Mouse (Mus musculus) stomach, embryonic 16.5 days (tissue): ENCODE data around the gene Trdmt1. TPM values are rescaled to one million over a fixed set of nuclear protein-coding genes. Genes with fewer than 3 reads are reported as not detected.
A peak's percentile ranks its signal among the peaks of the same experiment; 100 is the strongest.

Experiments used
- ATAC-seq: fragments of 200-750 bp; cut with Nextera tagmentation; 2 replicates; pipeline ENCODE4 v1.8.0; 2017; ENCODE audit warnings: moderate number of reproducible peaks, moderate TSS enrichment; ENCODE audit not compliant: insufficient read depth, low FRiP score
- H3K27ac ChIP-seq: fragments of 300-500 bp; sonication (generic); 2 replicates; pipeline ENCODE4 v1.5.1; 2014; ENCODE audit warnings: low read length
- H3K27me3 ChIP-seq: fragments of 300-500 bp; sonication (generic); 2 replicates; pipeline ENCODE4 v1.6.1; 2014; ENCODE audit warnings: low read length, control low read depth, mixed read lengths; ENCODE audit not compliant: control insufficient read depth, insufficient read depth
- H3K36me3 ChIP-seq: fragments of 300-500 bp; sonication (generic); 2 replicates; pipeline ENCODE4 v1.6.1; 2014; ENCODE audit warnings: low read length; ENCODE audit not compliant: control insufficient read depth, insufficient read depth
- H3K4me1 ChIP-seq: fragments of 300-500 bp; sonication (generic); 2 replicates; pipeline ENCODE4 v1.6.1; 2014; ENCODE audit warnings: low read length, control low read depth, mixed read lengths; ENCODE audit not compliant: control insufficient read depth, insufficient read depth
- H3K4me2 ChIP-seq: fragments of 300-500 bp; sonication (generic); 2 replicates; pipeline ENCODE4 v1.6.1; 2014; ENCODE audit warnings: low read depth, low read length, mixed read lengths
- H3K4me3 ChIP-seq: fragments of 300-500 bp; sonication (generic); replicated peaks from 2 replicates; pipeline ENCODE4 v1.5.1; 2014; ENCODE audit warnings: mild to moderate bottlenecking, low read length
- H3K9ac ChIP-seq: fragments of 300-500 bp; sonication (generic); 2 replicates; pipeline ENCODE4 v1.6.1; 2014; ENCODE audit warnings: low read length
- H3K9me3 ChIP-seq: fragments of 300-500 bp; sonication (generic); replicated peaks from 2 replicates; pipeline ENCODE4 v1.6.1; 2016; ENCODE audit warnings: low read length, control low read depth; ENCODE audit not compliant: control insufficient read depth
- WGBS: fragments of 180-500 bp; shearing (Covaris S2); extraction: QIAGEN DNeasy Blood & Tissue Kit; methylation state at CpG from one replicate; pipeline ENCODE4 v1.1.7; 2014; 5-methylcytosine and 5-hydroxymethylcytosine counted together
- polyA plus RNA-seq: library from polyadenylated mRNA; unstranded; fragments of >200 nt; fragmentation: Nextera tagmentation; extraction: Ambion mirVana; gene quantifications from 2 replicates; pipeline ENCODE4 v1.2.1, GENCODE M21; 2015

Gene Trdmt1
- polyA plus RNA-seq, 1 experiment from 2014 or later, result 8.0 TPM

DNA sequence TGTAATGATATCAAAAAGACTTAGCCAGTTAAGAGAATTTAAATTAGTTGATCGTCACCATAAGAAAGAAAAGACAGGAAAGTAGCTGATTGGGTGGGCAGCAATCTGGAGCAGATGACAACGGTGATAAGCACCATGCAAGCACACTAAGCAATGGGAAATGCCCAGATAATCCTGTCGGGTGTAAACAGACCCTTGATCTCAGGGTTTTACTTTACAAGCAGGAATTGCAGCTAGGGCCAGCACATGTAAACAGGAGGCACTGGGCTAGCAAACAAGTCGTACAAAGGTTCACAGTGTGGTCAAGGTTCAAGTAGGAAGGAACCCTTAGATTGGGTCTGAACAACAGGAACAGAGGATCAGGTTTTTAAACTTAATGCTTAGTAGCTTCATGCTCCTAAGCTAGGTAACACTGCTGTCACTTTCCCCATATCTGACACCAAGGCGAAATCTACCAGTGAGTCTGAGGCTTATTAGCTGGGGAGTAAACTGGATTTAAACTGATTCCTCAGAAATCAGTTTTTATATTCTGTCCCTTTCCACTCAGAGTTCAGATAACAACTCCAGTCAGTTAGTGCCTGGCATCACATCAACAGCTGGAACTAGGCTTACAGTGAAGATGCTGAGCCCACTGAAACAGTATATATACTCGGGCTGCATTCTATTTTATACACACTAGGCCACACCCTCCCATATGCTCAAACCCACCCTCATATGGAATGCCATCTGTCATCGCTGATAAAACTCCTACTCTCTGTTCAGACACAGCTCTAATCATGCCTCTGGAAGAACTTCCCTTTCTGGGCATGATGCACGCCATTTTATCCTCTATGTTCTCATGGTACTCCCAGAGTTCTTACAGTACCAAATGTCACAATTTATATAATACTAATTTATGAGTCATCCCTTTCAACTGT is 20.7 kb downstream of the Trdmt1 start:
- no peak overlapping the region for H3K4me3 ChIP-seq
- H3K27ac ChIP-seq, result no peak overlapping the region
- no peaks in the 10 kb centered on the region for H3K9me3 ChIP-seq
- no peak overlapping the region for H3K9ac ChIP-seq
- no peak overlapping the region for H3K4me2 ChIP-seq
- no peaks in the 10 kb centered on the region for H3K27me3 ChIP-seq
- 0 out of 2 replicates have a peak, but pooled peaks have one; percentile 56 for ATAC-seq
- H3K4me1 ChIP-seq, result 0 out of 2 replicates have a peak, but pooled peaks cover 4% of the 10 kb centered on the region
- WGBS, result 42% methylated on average over 8 of the region's 8 CpGs
- H3K36me3 ChIP-seq, result no peaks in the 10 kb centered on the region

DNA sequence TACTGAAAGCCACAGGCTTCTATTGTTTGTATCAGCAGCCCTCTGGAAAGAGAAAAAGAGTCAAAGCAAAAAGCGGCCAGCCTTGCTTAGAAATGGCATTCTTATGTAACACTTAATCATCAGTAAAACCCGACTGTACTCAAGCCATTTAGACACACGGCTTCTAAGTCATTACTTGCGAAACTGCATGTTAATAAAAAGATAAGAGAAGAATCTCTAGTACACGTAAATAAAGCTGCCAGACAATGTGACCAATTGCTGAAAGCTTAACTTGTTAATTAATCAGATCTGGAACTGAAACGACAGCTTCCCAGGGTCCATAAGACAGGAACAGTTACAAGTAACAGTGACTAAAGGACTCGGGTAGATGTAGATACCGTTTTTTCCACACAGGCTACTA is 22.4 kb downstream of the Trdmt1 start:
- H3K27me3 ChIP-seq, result no peaks in the 10 kb centered on the region
- no peak overlapping the region for H3K9ac ChIP-seq
- no peaks in the 10 kb centered on the region for H3K36me3 ChIP-seq
- ATAC-seq, result no peak
- 25% methylated on average over 8 of the region's 8 CpGs for WGBS
- no peaks in the 10 kb centered on the region for H3K9me3 ChIP-seq
- 0 out of 2 replicates have a peak, but pooled peaks cover 4% of the 10 kb centered on the region for H3K4me1 ChIP-seq
- no peak overlapping the region for H3K27ac ChIP-seq
- H3K4me2 ChIP-seq, result no peak overlapping the region
- H3K4me3 ChIP-seq, result no peak overlapping the region

DNA sequence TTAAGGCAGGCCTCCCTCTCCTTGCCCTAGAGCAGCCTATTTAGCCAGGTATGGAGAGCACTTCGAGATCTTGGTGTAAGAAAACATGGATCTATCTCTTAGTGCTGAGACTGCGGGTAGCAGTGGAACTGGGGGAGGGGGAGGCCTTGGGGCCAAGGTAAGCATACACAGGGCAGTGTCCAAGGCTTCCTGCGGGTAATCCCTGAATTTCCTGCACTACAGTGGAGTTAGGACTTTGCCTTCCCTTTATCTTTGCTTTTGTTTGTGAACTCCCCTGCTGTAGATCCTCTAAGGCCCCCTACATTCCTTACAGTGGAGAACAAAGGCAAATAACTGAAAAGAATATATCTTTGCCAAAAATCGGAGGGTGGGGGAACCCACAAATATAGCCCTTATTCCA is 29.5 kb downstream of the Trdmt1 start:
- Histone ChIP-seq H3K27me3 (no peaks in the 10 kb centered on the region), H3K9me3 (no peaks in the 10 kb centered on the region), H3K4me2 (no peak overlapping the region), H3K9ac (no peak overlapping the region), H3K27ac (no peak overlapping the region), H3K4me1 (no peaks in the 10 kb centered on the region), H3K36me3 (no peaks in the 10 kb centered on the region), H3K4me3 (no peak overlapping the region)
- 60% methylated on average over 4 of the region's 4 CpGs for WGBS
- ATAC-seq, result no peak

DNA sequence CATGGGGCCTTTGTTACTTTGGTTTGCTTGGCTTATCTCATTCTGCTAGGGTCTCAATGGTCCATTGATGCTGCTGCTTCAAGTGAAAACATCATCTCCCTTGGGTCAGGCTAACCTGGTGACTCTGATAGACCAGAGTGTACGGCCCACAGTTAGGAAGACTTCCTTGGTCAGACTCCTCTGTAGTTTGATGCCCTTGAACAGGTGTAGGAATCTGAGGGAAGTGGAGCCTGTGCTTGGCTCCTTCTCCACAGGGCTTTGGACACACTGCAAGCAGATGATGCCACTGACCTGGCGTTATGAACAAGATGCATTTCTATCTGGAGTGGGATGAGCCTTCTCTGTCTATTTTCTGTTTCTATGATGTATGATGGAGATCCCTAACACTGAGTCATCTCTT is 41.8 kb downstream of the Trdmt1 start:
- Histone ChIP-seq H3K27me3 (no peaks in the 10 kb centered on the region), H3K4me1 (no peaks in the 10 kb centered on the region), H3K9me3 (no peaks in the 10 kb centered on the region), H3K4me3 (no peak overlapping the region), H3K36me3 (no peaks in the 10 kb centered on the region), H3K27ac (no peak overlapping the region), H3K4me2 (no peak overlapping the region), H3K9ac (no peak overlapping the region)
- 89% methylated on average over 2 of the region's 2 CpGs for WGBS
- ATAC-seq, result no peak

DNA sequence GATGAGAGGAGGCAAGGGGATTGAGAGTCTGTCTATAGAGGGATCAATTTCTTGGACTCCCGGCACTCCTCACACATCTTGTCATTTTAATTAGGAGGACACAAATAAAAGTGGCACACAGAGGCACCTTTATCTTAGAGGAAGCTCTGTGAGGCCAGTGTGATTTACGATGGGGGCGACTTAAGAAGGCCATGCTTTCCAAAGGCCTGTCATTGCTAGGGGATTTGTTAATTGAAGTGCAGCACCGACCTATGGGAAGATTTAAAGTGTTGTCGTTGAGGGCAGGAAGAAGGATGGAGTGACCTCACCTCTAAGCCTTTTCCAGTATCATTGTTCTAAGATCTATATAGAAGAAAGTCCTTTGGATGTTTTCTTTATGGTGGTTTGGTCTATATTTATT is 42.9 kb downstream of the Trdmt1 start:
- H3K4me3 ChIP-seq, result no peak overlapping the region
- no peak overlapping the region for H3K27ac ChIP-seq
- H3K4me2 ChIP-seq, result no peak overlapping the region
- no peaks in the 10 kb centered on the region for H3K9me3 ChIP-seq
- ATAC-seq, result no peak
- no peaks in the 10 kb centered on the region for H3K4me1 ChIP-seq
- H3K27me3 ChIP-seq, result no peaks in the 10 kb centered on the region
- H3K36me3 ChIP-seq, result no peaks in the 10 kb centered on the region
- H3K9ac ChIP-seq, result no peak overlapping the region
- WGBS, result 30% methylated on average over 5 of the region's 5 CpGs

DNA sequence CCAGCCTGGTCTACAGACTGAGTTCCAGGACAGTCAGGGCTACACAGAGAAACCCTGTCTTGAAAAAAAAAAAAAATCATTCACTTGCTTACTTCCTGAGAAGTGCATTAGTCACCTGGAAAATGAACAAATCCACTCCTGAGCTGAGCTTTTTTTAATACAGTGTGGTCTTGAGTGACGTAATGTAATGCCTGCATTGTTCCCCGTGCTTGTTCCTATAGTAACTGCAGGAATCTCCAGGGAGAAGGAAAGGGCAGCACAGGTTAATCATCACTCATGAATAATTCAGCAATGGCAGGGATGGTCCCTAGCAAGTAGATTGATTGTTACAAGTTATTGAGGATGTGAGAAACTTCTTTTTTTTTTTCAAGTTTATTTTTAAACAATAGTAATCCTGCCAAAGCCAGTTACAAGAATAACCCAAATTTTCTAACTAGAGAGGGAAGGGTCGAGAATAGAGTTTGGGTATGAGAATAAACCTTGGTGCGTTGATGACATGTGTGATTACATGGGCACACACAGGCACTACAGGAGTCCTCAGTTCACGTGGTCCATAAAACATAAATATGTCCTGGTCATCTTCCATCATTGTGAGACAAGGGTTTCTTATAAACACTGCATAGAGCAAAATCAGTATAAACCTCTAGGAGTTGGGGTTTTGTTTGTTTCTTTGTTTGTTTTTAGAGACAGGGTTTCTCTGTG is 44.0 kb downstream of the Trdmt1 start:
- no peak for ATAC-seq
- Histone ChIP-seq H3K4me1 (no peaks in the 10 kb centered on the region), H3K9ac (no peak overlapping the region), H3K4me3 (no peak overlapping the region), H3K27me3 (no peaks in the 10 kb centered on the region), H3K27ac (no peak overlapping the region), H3K36me3 (no peaks in the 10 kb centered on the region), H3K4me2 (no peak overlapping the region), H3K9me3 (no peaks in the 10 kb centered on the region)
- WGBS, result 53% methylated on average over 5 of the region's 5 CpGs

DNA sequence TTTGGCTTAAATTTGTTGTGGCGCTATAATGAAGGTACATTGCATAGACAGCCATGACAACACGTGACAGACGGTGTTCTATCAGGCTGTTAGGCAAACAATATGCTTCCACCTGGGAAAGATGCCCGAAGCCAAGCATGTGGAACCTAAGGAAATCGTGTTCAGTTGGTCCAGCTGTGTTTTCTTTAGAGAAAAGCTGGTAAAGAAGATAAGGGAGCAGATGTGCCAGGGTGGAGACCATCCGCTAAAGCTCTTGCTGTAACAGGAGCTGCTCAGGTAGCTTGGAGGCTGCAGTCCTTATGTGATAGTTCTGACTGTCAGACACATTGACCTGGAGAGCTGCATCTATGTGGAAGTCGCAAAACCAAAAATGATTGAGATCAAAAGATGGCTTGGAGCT is 45.3 kb downstream of the Trdmt1 start:
- no peak overlapping the region for H3K4me3 ChIP-seq
- no peak for ATAC-seq
- no peaks in the 10 kb centered on the region for H3K4me1 ChIP-seq
- H3K27me3 ChIP-seq, result no peaks in the 10 kb centered on the region
- no peaks in the 10 kb centered on the region for H3K36me3 ChIP-seq
- H3K9me3 ChIP-seq, result no peaks in the 10 kb centered on the region
- no peak overlapping the region for H3K4me2 ChIP-seq
- 73% methylated on average over 7 of the region's 7 CpGs for WGBS
- no peak overlapping the region for H3K27ac ChIP-seq
- no peak overlapping the region for H3K9ac ChIP-seq

DNA sequence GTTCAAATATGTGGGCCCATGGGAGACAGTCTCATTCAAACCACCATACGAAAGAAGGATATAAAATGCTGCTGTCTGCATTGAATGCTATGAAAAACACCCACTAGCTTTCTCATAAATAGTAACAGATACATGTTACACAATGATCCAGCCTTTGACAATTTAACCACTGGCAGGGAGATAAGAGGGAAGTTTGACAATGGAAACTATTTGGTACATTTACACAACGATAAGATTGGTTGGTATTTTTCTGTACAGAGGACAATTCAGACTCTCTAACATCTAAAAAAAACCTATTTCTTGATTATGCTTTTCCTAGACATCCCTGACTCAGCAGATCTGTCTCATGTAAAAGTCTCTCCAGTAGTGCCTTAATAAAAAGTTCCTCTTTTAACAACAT is 48.4 kb downstream of the Trdmt1 start:
- H3K4me2 ChIP-seq, result no peak overlapping the region
- ATAC-seq, result no peak
- H3K9me3 ChIP-seq, result no peaks in the 10 kb centered on the region
- H3K9ac ChIP-seq, result no peak overlapping the region
- no peak overlapping the region for H3K27ac ChIP-seq
- 53% methylated on average over 2 of the region's 2 CpGs for WGBS
- no peak overlapping the region for H3K4me3 ChIP-seq
- H3K4me1 ChIP-seq, result no peaks in the 10 kb centered on the region
- no peaks in the 10 kb centered on the region for H3K27me3 ChIP-seq
- no peaks in the 10 kb centered on the region for H3K36me3 ChIP-seq

DNA sequence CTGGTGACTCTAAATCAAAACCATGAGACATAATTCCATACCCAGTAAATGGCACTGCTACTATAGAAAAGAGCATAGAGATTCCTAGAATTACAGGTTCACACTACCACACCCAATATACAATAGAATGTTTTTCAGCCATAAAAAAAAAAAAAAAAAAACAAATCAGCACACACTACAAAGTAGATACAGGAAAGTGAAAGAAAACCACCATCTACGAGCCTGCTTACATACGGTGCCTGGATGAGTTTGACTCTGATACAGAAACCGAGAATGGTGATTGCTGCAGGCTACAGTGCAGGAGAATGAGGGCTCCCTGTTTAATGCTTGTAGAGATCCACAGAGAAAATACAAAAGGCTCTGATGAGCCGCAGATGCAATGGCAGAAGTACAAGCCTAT is 51.5 kb downstream of the Trdmt1 start:
- ATAC-seq, result no peak
- Histone ChIP-seq H3K4me2 (no peak overlapping the region), H3K4me1 (no peaks in the 10 kb centered on the region), H3K4me3 (no peak overlapping the region), H3K9ac (no peak overlapping the region), H3K36me3 (no peaks in the 10 kb centered on the region), H3K27me3 (no peaks in the 10 kb centered on the region), H3K27ac (no peak overlapping the region), H3K9me3 (no peaks in the 10 kb centered on the region)
- 84% methylated on average over 4 of the region's 4 CpGs for WGBS
